Mouse (Mus musculus): ENCODE data around the gene Odf3b. TPM values are rescaled to one million over a fixed set of nuclear protein-coding genes. Genes with fewer than 3 reads are reported as not detected.

Gene Odf3b
- polyA plus RNA-seq, 1 experiment from 2014 or later: 0.34 TPM

GRCm38 (mm10) chr15:89406691-89407090 is 27.6 kb upstream of the Odf3b start:
- Histone ChIP-seq H3K27me3 (replicated peaks; ENCODE audit: control insufficient read depth, insufficient read depth, low read length) (no peaks in the 10 kb centered on the region), H3K9me3 (ENCODE audit: control insufficient read depth, low read length) (peaks cover 4% of the 10 kb centered on the region; the same call in 1 of the 2 replicates), H3K36me3 (ENCODE audit: control insufficient read depth, insufficient read depth, low read length) (no peaks in the 10 kb centered on the region), H3K4me2 (ENCODE audit: low read length) (no peak overlapping the region), H3K9ac (ENCODE audit: low read length) (no peak overlapping the region), H3K27ac (ENCODE audit: low read depth) (no peak overlapping the region), H3K4me3 (ENCODE audit: low read depth, low read length) (no peak overlapping the region), H3K4me1 (replicated peaks; ENCODE audit: control insufficient read depth, insufficient read depth, low read length) (no peaks in the 10 kb centered on the region)
- DNase-seq (ENCODE audit: low spot score): no peak
- ATAC-seq (replicated peaks; ENCODE audit: low FRiP score, low TSS enrichment, low read depth): no peak

DNA sequence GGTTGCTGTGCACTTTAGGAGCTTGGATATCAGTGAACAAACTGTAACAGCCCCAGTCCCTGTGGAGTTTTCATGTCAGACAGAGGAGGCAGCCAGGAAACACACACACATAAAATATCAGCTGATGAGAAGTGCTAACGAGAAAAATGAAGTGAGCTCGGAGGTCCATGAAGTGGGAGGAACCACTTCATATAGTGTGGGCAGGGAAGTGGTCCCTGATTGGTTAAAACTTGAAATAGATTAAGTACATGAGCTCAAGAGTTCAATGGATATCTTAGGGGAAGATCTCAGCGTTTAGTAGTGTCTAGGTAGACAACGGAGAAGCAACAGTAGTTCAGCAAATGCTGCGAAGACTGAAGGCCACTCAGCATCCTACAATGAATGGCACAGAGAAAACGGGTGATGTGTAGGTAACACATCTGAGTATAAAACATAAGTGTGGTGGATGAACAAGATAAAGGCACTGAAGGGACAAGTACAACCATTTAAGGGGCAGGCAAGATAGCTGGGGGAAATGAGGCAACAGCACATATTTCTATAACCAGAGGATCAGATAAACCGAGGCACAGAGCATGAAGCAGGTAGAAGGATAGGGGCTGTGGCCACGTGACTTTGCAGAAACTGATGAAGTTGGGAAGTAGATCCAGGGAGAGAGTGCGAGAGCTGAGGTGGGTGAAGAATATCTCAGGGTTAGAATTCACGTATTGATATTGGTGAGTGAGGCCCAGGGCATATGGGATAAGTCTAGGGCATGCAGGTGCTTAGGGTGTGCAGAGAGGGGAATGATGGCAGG is 25.9 kb upstream of the Odf3b start:
- H3K4me2 ChIP-seq (ENCODE audit: low read length): no peak overlapping the region
- DNase-seq (ENCODE audit: low spot score) (no peak), ATAC-seq (replicated peaks; ENCODE audit: low FRiP score, low TSS enrichment, low read depth) (no peak)
- WGBS: 82% methylated on average over 10 of the region's 10 CpGs
- H3K27ac ChIP-seq (ENCODE audit: low read depth): no peak overlapping the region
- no peak overlapping the region for H3K9ac ChIP-seq (ENCODE audit: low read length)
- H3K4me3 ChIP-seq (ENCODE audit: low read depth, low read length): no peak overlapping the region
- no peaks in the 10 kb centered on the region for H3K36me3 ChIP-seq (ENCODE audit: control insufficient read depth, insufficient read depth, low read length)
- no peaks in the 10 kb centered on the region for H3K4me1 ChIP-seq (replicated peaks; ENCODE audit: control insufficient read depth, insufficient read depth, low read length)
- H3K27me3 ChIP-seq (replicated peaks; ENCODE audit: control insufficient read depth, insufficient read depth, low read length): no peaks in the 10 kb centered on the region
- H3K9me3 ChIP-seq (ENCODE audit: control insufficient read depth, low read length): peaks cover 4% of the 10 kb centered on the region; the same call in 1 of the 2 replicates

- peaks cover 4% of the 10 kb centered on the region; the same call in 1 of the 2 replicates for H3K9me3 ChIP-seq (ENCODE audit: control insufficient read depth, low read length)
- H3K9ac ChIP-seq (ENCODE audit: low read length): no peak overlapping the region
- no peak overlapping the region for H3K4me3 ChIP-seq (ENCODE audit: low read depth, low read length)
- DNase-seq (ENCODE audit: low spot score): no peak
- H3K4me1 ChIP-seq (replicated peaks; ENCODE audit: control insufficient read depth, insufficient read depth, low read length): no peaks in the 10 kb centered on the region
- H3K36me3 ChIP-seq (ENCODE audit: control insufficient read depth, insufficient read depth, low read length): no peaks in the 10 kb centered on the region
- H3K4me2 ChIP-seq (ENCODE audit: low read length): no peak overlapping the region
- WGBS: 88% methylated on average over 1 of the region's 1 CpGs
- H3K27me3 ChIP-seq (replicated peaks; ENCODE audit: control insufficient read depth, insufficient read depth, low read length): no peaks in the 10 kb centered on the region
- ATAC-seq (replicated peaks; ENCODE audit: low FRiP score, low TSS enrichment, low read depth): no peak
- H3K27ac ChIP-seq (ENCODE audit: low read depth): no peak overlapping the region
Measured at GRCm38 (mm10) chr15:89402471-89402870, 23.4 kb upstream of the Odf3b start.

GRCm38 (mm10) chr15:89399716-89400115 is 20.6 kb upstream of the Odf3b start:
- Histone ChIP-seq H3K4me2 (ENCODE audit: low read length) (no peak overlapping the region), H3K4me1 (replicated peaks; ENCODE audit: control insufficient read depth, insufficient read depth, low read length) (no peaks in the 10 kb centered on the region), H3K27me3 (replicated peaks; ENCODE audit: control insufficient read depth, insufficient read depth, low read length) (no peaks in the 10 kb centered on the region), H3K4me3 (ENCODE audit: low read depth, low read length) (no peak overlapping the region), H3K27ac (ENCODE audit: low read depth) (no peak overlapping the region), H3K9me3 (ENCODE audit: control insufficient read depth, low read length) (no peaks in the 10 kb centered on the region), H3K9ac (ENCODE audit: low read length) (no peak overlapping the region), H3K36me3 (ENCODE audit: control insufficient read depth, insufficient read depth, low read length) (no peaks in the 10 kb centered on the region)
- ATAC-seq (replicated peaks; ENCODE audit: low FRiP score, low TSS enrichment, low read depth) (no peak), DNase-seq (ENCODE audit: low spot score) (no peak)
- 59% methylated on average over 1 of the region's 1 CpGs for WGBS

DNA sequence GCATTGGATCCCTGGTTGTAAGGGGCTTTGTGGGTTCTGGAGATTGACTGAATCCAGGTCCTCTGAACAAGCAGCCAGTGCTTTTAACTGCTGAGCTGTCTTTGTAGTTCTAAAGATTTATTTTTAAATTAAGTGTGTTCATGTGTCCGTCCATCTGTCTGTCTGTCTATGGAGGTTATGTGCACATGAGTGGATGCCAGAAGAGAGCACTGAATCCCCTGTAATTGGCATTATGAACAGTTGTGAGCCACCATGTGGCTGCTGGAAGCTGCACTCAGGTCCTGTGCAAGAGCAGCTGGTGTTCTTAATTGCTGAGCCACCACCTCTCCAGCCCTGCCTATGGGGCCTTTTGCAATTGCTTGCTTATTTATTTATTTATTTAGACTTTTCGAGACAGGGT is 19.1 kb upstream of the Odf3b start:
- Histone ChIP-seq H3K4me2 (ENCODE audit: low read length) (no peak overlapping the region), H3K4me1 (replicated peaks; ENCODE audit: control insufficient read depth, insufficient read depth, low read length) (no peaks in the 10 kb centered on the region), H3K27me3 (replicated peaks; ENCODE audit: control insufficient read depth, insufficient read depth, low read length) (no peaks in the 10 kb centered on the region), H3K36me3 (ENCODE audit: control insufficient read depth, insufficient read depth, low read length) (no peaks in the 10 kb centered on the region), H3K9me3 (ENCODE audit: control insufficient read depth, low read length) (no peaks in the 10 kb centered on the region), H3K9ac (ENCODE audit: low read length) (no peak overlapping the region), H3K4me3 (ENCODE audit: low read depth, low read length) (no peak overlapping the region), H3K27ac (ENCODE audit: low read depth) (no peak overlapping the region)
- DNase-seq (ENCODE audit: low spot score) (no peak), ATAC-seq (replicated peaks; ENCODE audit: low FRiP score, low TSS enrichment, low read depth) (no peak)
- 92% methylated on average over 2 of the region's 2 CpGs for WGBS

DNA sequence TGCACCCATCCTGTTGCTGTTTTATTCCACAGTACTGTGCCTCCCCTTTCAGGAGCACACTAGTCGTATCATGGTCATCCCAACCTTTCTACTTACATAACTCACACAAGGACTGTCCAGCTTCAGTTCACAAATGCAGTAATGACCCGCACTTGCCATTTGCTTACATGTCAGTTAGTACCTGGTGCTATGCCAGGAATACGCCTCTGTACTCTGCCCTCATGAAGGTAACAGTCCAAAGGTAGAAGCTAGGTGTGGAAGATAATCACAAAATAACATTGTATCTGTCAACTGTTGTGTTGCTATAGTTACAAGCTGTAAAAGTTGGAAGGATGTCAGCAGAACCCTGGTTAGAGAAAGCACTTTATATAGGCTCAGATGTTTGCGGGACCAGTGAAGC is 17.8 kb upstream of the Odf3b start:
- Histone ChIP-seq H3K4me1 (replicated peaks; ENCODE audit: control insufficient read depth, insufficient read depth, low read length) (no peaks in the 10 kb centered on the region), H3K36me3 (ENCODE audit: control insufficient read depth, insufficient read depth, low read length) (no peaks in the 10 kb centered on the region), H3K9me3 (ENCODE audit: control insufficient read depth, low read length) (no peaks in the 10 kb centered on the region), H3K4me2 (ENCODE audit: low read length) (no peak overlapping the region), H3K27me3 (replicated peaks; ENCODE audit: control insufficient read depth, insufficient read depth, low read length) (no peaks in the 10 kb centered on the region), H3K9ac (ENCODE audit: low read length) (no peak overlapping the region), H3K4me3 (ENCODE audit: low read depth, low read length) (no peak overlapping the region), H3K27ac (ENCODE audit: low read depth) (no peak overlapping the region)
- 84% methylated on average over 4 of the region's 4 CpGs for WGBS
- ATAC-seq (replicated peaks; ENCODE audit: low FRiP score, low TSS enrichment, low read depth): 0 out of 2 replicates have a peak, but pooled peaks have one; percentile 40
- no peak for DNase-seq (ENCODE audit: low spot score)

DNA sequence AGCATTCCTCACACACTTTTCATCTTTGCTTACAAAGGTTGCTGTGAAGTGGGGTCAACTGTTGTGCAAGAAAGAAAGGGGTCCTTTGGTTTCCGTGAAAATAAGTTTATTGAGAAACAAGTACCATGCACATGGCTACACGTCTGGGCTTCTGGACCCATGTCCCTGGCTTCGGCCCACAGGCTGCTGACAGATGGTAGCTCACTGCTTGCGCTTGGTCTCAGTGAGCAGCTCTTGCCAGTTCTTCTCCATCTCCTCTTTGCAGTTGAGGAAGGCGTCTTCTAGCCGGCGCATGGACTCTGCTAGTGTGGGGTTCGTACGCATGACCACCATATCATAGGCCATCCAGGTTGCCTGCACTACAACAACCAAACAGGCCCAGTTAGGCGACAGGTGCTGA is 11.0 kb upstream of the Odf3b start:
- Histone ChIP-seq H3K4me2 (ENCODE audit: low read length) (no peak overlapping the region), H3K9ac (ENCODE audit: low read length) (no peak overlapping the region), H3K27me3 (replicated peaks; ENCODE audit: control insufficient read depth, insufficient read depth, low read length) (no peaks in the 10 kb centered on the region), H3K4me3 (ENCODE audit: low read depth, low read length) (no peak overlapping the region), H3K27ac (ENCODE audit: low read depth) (no peak overlapping the region), H3K4me1 (replicated peaks; ENCODE audit: control insufficient read depth, insufficient read depth, low read length) (no peaks in the 10 kb centered on the region), H3K36me3 (ENCODE audit: control insufficient read depth, insufficient read depth, low read length) (no peaks in the 10 kb centered on the region), H3K9me3 (ENCODE audit: control insufficient read depth, low read length) (no peaks in the 10 kb centered on the region)
- 93% methylated on average over 10 of the region's 10 CpGs for WGBS
- DNase-seq (ENCODE audit: low spot score) (no peak), ATAC-seq (replicated peaks; ENCODE audit: low FRiP score, low TSS enrichment, low read depth) (no peak)

GRCm38 (mm10) chr15:89387127-89387526 is 8.0 kb upstream of the Odf3b start:
- Histone ChIP-seq H3K4me2 (ENCODE audit: low read length) (no peak overlapping the region), H3K27me3 (replicated peaks; ENCODE audit: control insufficient read depth, insufficient read depth, low read length) (no peaks in the 10 kb centered on the region), H3K4me1 (replicated peaks; ENCODE audit: control insufficient read depth, insufficient read depth, low read length) (no peaks in the 10 kb centered on the region), H3K9me3 (ENCODE audit: control insufficient read depth, low read length) (no peaks in the 10 kb centered on the region), H3K27ac (ENCODE audit: low read depth) (no peak overlapping the region), H3K4me3 (ENCODE audit: low read depth, low read length) (no peak overlapping the region), H3K9ac (ENCODE audit: low read length) (no peak overlapping the region), H3K36me3 (ENCODE audit: control insufficient read depth, insufficient read depth, low read length) (no peaks in the 10 kb centered on the region)
- ATAC-seq (replicated peaks; ENCODE audit: low FRiP score, low TSS enrichment, low read depth) (no peak), DNase-seq (ENCODE audit: low spot score) (no peak)
- WGBS: 38% methylated on average over 12 of the region's 12 CpGs

DNA sequence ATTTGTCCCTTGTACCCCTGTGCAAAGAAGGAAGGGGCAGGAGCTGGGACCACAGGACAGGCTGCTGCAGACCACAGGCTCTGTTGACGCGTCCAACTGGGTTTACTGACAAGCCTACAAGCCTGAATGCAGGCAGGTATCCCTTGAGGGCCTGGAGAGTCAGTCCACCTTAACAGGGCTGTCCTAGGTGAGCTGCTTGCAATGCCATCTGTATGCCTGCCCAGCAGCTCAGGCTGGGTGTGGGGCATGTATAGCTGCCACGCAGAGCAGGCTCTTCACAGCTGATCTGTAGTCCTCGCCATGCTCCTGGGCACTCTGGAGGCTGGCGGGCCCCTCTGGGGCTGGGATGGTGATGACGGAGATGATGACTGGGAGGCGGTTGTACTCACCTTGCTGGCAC is 5.5 kb upstream of the Odf3b start, which contains the start of gene Klhdc7b:
Gene Klhdc7b, plus strand, starts transcription at position 301 of the 400 bp plus-strand sequence.
- Histone ChIP-seq H3K4me3 (ENCODE audit: low read depth, low read length) (no peak within 1 kb of the TSS), H3K36me3 (ENCODE audit: control insufficient read depth, insufficient read depth, low read length) (no peaks in the 10 kb centered on the region), H3K9me3 (ENCODE audit: control insufficient read depth, low read length) (no peaks in the 10 kb centered on the region), H3K27me3 (replicated peaks; ENCODE audit: control insufficient read depth, insufficient read depth, low read length) (peaks cover 11% of the 10 kb centered on the region), H3K4me2 (ENCODE audit: low read length) (no peak within 1 kb of the TSS), H3K27ac (ENCODE audit: low read depth) (no peak within 1 kb of the TSS), H3K9ac (ENCODE audit: low read length) (no peak within 1 kb of the TSS), H3K4me1 (replicated peaks; ENCODE audit: control insufficient read depth, insufficient read depth, low read length) (peaks cover under 1% of the 10 kb centered on the region)
- ATAC-seq (replicated peaks; ENCODE audit: low FRiP score, low TSS enrichment, low read depth) (no peak), DNase-seq (ENCODE audit: low spot score) (no peak)
- WGBS: 82% methylated on average over 7 of the region's 7 CpGs
